Mouse (Mus musculus) intestine, postnatal 0 days (tissue): ENCODE measurements at regions not wholly inside any gene's neighbourhood (a gene's known extent, or its start where the extent isn't known, plus 50 kb on each side); places are given as distances from the start of the nearest gene placed in this dataset.

Experiments used
- ATAC-seq: fragments of 200-750 bp; cut with Nextera tagmentation; 2 replicates; pipeline ENCODE4 v1.8.0; 2017; ENCODE audit warnings: mild to moderate bottlenecking, moderate TSS enrichment, moderate library complexity
- H3K27ac ChIP-seq: fragments of 300-500 bp; sonication (generic); 2 replicates; pipeline ENCODE4 v1.5.1; 2014; ENCODE audit warnings: mild to moderate bottlenecking, low read depth, low read length, moderate library complexity
- H3K27me3 ChIP-seq: fragments of 300-500 bp; sonication (generic); replicated peaks from 2 replicates; pipeline ENCODE4 v1.6.1; 2014; ENCODE audit warnings: low read length, mixed read lengths; ENCODE audit not compliant: control insufficient read depth, insufficient read depth
- H3K36me3 ChIP-seq: fragments of 300-500 bp; sonication (generic); 2 replicates; pipeline ENCODE4 v1.6.1; 2014; ENCODE audit warnings: mild to moderate bottlenecking, moderate library complexity; ENCODE audit not compliant: control insufficient read depth, insufficient read depth
- H3K4me1 ChIP-seq: fragments of 300-500 bp; sonication (generic); replicated peaks from 2 replicates; pipeline ENCODE4 v1.6.1; 2014; ENCODE audit warnings: antibody characterized with exemption, low read length, mixed read lengths; ENCODE audit not compliant: control insufficient read depth, insufficient read depth
- H3K4me2 ChIP-seq: fragments of 300-500 bp; sonication (generic); replicated peaks from 2 replicates; pipeline ENCODE4 v1.6.1; 2014; ENCODE audit warnings: low read depth, mild to moderate bottlenecking, moderate library complexity
- H3K4me3 ChIP-seq: fragments of 300-500 bp; sonication (generic); 2 replicates; pipeline ENCODE4 v1.5.1; 2014; ENCODE audit warnings: low read depth, low read length
- H3K9ac ChIP-seq: fragments of 300-500 bp; sonication (generic); 2 replicates; pipeline ENCODE4 v1.6.1; 2014; ENCODE audit warnings: mild to moderate bottlenecking, low read depth, low read length
- H3K9me3 ChIP-seq: fragments of 300-500 bp; sonication (generic); 2 replicates; pipeline ENCODE4 v1.6.1; 2016; ENCODE audit warnings: mixed run types; ENCODE audit not compliant: control insufficient read depth
- CTCF ChIP-seq: sonication (generic); IDR thresholded peaks from 2 replicates; pipeline ENCODE4 v1.5.1; 2016; ENCODE audit warnings: low read depth, mild to moderate bottlenecking, control low read depth, antibody characterized with exemption, moderate library complexity
- WGBS: fragments of 180-500 bp; shearing (Covaris S2); extraction: QIAGEN DNeasy Blood & Tissue Kit; methylation state at CpG from one replicate; pipeline ENCODE4 v1.1.7; 2014; 5-methylcytosine and 5-hydroxymethylcytosine counted together

GRCm38 (mm10) chr17:84014287-84015039 lies 166.7 kb upstream of the Haao start:
- 0 out of 2 replicates have a peak, but pooled peaks cover 8% of the 10 kb centered on the region for H3K4me1 ChIP-seq
- no peaks in the 10 kb centered on the region for H3K27me3 ChIP-seq
- no peak overlapping the region for H3K9ac ChIP-seq
- no peak overlapping the region for H3K4me2 ChIP-seq
- ATAC-seq = peak; percentile 91
- H3K9me3 ChIP-seq = no peaks in the 10 kb centered on the region
- 43% methylated on average over 12 of the region's 12 CpGs for WGBS
- no peaks in the 10 kb centered on the region for H3K36me3 ChIP-seq
- H3K27ac ChIP-seq = peak overlapping the region; percentile 46; the same call in 1 of the 2 replicates
- no peak overlapping the region for H3K4me3 ChIP-seq
- no peak for TF ChIP-seq CTCF

- Histone ChIP-seq H3K27ac (no peak overlapping the region), H3K36me3 (no peaks in the 10 kb centered on the region), H3K4me2 (no peak overlapping the region), H3K4me3 (no peak overlapping the region), H3K4me1 (0 out of 2 replicates have a peak, but pooled peaks cover 8% of the 10 kb centered on the region), H3K9ac (no peak overlapping the region), H3K27me3 (no peaks in the 10 kb centered on the region), H3K9me3 (no peaks in the 10 kb centered on the region)
- ATAC-seq = no peak
- 51% methylated on average over 3 of the region's 3 CpGs for WGBS
- TF ChIP-seq CTCF = no peak
Observed at GRCm38 (mm10) chr17:84010492-84011060, 162.8 kb upstream of the Haao start.

GRCm38 (mm10) chr17:84009966-84010365 lies 162.2 kb upstream of the Haao start:
- no peak for TF ChIP-seq CTCF
- no peak overlapping the region for H3K9ac ChIP-seq
- H3K4me1 ChIP-seq = 0 out of 2 replicates have a peak, but pooled peaks cover 8% of the 10 kb centered on the region
- ATAC-seq = no peak
- no peaks in the 10 kb centered on the region for H3K27me3 ChIP-seq
- no peaks in the 10 kb centered on the region for H3K9me3 ChIP-seq
- H3K36me3 ChIP-seq = no peaks in the 10 kb centered on the region
- WGBS = 84% methylated on average over 7 of the region's 7 CpGs
- no peak overlapping the region for H3K4me3 ChIP-seq
- no peak overlapping the region for H3K4me2 ChIP-seq
- H3K27ac ChIP-seq = no peak overlapping the region

GRCm38 (mm10) chr17:84009194-84009593 lies 161.4 kb upstream of the Haao start:
- no peaks in the 10 kb centered on the region for H3K9me3 ChIP-seq
- H3K36me3 ChIP-seq = no peaks in the 10 kb centered on the region
- no peak for TF ChIP-seq CTCF
- H3K4me1 ChIP-seq = 0 out of 2 replicates have a peak, but pooled peaks cover 2% of the 10 kb centered on the region
- 71% methylated on average over 8 of the region's 8 CpGs for WGBS
- no peak for ATAC-seq
- H3K4me2 ChIP-seq = no peak overlapping the region
- no peak overlapping the region for H3K9ac ChIP-seq
- no peak overlapping the region for H3K4me3 ChIP-seq
- peak overlapping the region; percentile 28; the same call in 1 of the 2 replicates for H3K27ac ChIP-seq
- H3K27me3 ChIP-seq = no peaks in the 10 kb centered on the region

GRCm38 (mm10) chr17:84008682-84009052 lies 160.9 kb upstream of the Haao start:
- H3K4me3 ChIP-seq = no peak overlapping the region
- no peaks in the 10 kb centered on the region for H3K27me3 ChIP-seq
- TF ChIP-seq CTCF = no peak
- no peaks in the 10 kb centered on the region for H3K36me3 ChIP-seq
- ATAC-seq = peak; percentile 32
- no peaks in the 10 kb centered on the region for H3K9me3 ChIP-seq
- WGBS = 30% methylated on average over 7 of the region's 7 CpGs
- no peak overlapping the region for H3K4me2 ChIP-seq
- H3K4me1 ChIP-seq = no peaks in the 10 kb centered on the region
- H3K27ac ChIP-seq = 0 out of 2 replicates have a peak overlapping the region, but pooled peaks have one; percentile 28
- no peak overlapping the region for H3K9ac ChIP-seq

GRCm38 (mm10) chr17:84008035-84008681 lies 160.4 kb upstream of the Haao start:
- WGBS = 62% methylated on average over 12 of the region's 12 CpGs
- Histone ChIP-seq H3K9me3 (no peaks in the 10 kb centered on the region), H3K36me3 (no peaks in the 10 kb centered on the region), H3K4me1 (0 out of 2 replicates have a peak, but pooled peaks cover 1% of the 10 kb centered on the region), H3K9ac (no peak overlapping the region), H3K4me3 (no peak overlapping the region), H3K27ac (0 out of 2 replicates have a peak overlapping the region, but pooled peaks have one; percentile 11), H3K27me3 (no peaks in the 10 kb centered on the region), H3K4me2 (no peak overlapping the region; the same call in 1 of the 2 replicates)
- TF ChIP-seq CTCF = peak; percentile 50
- peak; percentile 78 for ATAC-seq
